Mouse (Mus musculus): Measurements from ENCODE around the gene Nrde2. TPM values are rescaled to one million over a fixed set of nuclear protein-coding genes. Genes with fewer than 3 reads are reported as not detected.

The Nrde2 gene
- polyA plus RNA-seq, 1 experiment = 8.1 TPM

DNA sequence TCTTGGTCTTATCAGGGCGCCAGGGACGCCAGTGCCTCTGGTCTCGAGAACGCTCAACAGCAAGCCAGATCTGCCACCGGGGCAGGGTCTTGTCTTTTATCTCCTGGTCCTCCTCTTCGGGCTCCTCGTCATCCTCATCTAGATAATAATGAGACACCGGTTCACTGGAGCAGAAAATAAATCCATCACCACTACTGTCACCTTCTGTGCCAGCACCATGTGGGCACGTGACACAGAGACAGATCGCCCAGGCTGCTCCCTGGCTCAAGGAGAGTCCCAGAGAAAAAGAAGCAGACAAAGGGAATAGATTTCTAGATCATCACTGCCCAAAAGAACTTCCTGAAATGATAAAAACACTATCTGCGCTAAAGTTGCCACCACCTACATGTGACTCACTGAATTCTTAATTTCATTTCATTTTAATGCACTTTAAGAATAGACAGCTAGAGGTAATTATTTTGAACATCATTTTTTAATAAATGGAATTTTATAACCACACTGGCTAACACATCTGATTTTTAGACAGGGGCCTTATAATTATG, 25.0 kb downstream of the Nrde2 start:
- no peaks in the 10 kb centered on the region for H3K27me3 ChIP-seq (ENCODE audit: control insufficient read depth, insufficient read depth, low read length)
- H3K27ac ChIP-seq (ENCODE audit: control insufficient read depth, insufficient read depth, low read depth, low read length) = no peak overlapping the region
- no peak overlapping the region for H3K4me3 ChIP-seq (ENCODE audit: control insufficient read depth, low read depth, low read length)
- TF ChIP-seq CTCF (IDR thresholded peaks at IDR 0.05; ENCODE audit: control insufficient read depth, insufficient read depth, insufficient replicate concordance, low read depth, low read length) = no peak
- no peaks in the 10 kb centered on the region for H3K4me1 ChIP-seq (ENCODE audit: control insufficient read depth, insufficient read depth, low read length)
- peaks cover 6% of the 10 kb centered on the region for H3K36me3 ChIP-seq (ENCODE audit: control insufficient read depth, insufficient read depth, low read length)

DNA sequence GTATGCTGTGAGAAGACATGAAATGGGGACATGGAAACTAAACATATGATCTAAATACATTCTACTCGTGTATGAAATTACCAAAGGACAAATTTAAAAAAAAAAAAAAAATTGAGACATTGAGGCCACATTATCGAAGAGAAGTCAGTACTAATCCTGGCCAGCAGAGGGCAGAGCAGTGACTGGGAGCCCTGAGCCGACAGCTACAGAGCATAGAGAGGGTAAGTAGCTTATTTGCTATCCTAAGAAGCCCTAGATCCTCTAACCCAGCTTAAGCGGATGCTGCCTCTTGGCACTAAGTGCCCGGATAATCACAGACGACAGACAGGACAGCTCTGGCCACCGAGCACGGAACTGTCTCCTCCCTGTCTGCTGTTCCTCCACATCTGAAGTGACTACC, 27.8 kb downstream of the Nrde2 start:
- Histone ChIP-seq H3K4me1 (ENCODE audit: control insufficient read depth, insufficient read depth, low read length) (no peaks in the 10 kb centered on the region; the same call in 1 of the 2 replicates), H3K36me3 (ENCODE audit: control insufficient read depth, insufficient read depth, low read length) (peaks cover 6% of the 10 kb centered on the region), H3K4me3 (ENCODE audit: control insufficient read depth, low read depth, low read length) (no peak overlapping the region), H3K27me3 (ENCODE audit: control insufficient read depth, insufficient read depth, low read length) (no peaks in the 10 kb centered on the region), H3K27ac (ENCODE audit: control insufficient read depth, insufficient read depth, low read depth, low read length) (no peak overlapping the region)
- TF ChIP-seq POLR2A (IDR thresholded peaks at IDR 0.05; ENCODE audit: control insufficient read depth, low read depth, low read length) = no peak
- peak; percentile 59; the same call in 1 of the 2 replicates for TF ChIP-seq CTCF (IDR thresholded peaks at IDR 0.05; ENCODE audit: control insufficient read depth, insufficient read depth, insufficient replicate concordance, low read depth, low read length)

DNA sequence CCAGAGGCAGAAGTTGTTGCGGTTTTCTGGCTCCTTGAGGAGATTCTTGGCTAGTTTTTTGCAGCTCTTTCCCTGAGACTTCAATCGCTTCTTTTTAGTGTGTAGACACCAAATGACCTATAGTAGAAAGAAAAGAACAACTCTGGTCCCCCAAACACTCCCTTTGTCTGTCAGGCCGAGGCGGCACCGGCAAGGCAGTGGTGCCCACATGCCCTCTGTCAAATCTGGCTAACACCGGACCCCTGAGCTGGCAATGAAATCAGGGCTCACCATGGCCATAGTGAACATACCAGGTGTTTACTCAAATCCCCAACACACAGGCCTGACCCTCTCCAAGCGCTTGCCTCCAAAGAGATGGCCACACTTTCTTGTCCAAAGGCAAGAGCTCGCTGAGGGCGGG, 28.3 kb downstream of the Nrde2 start:
- Histone ChIP-seq H3K27me3 (ENCODE audit: control insufficient read depth, insufficient read depth, low read length) (no peaks in the 10 kb centered on the region), H3K4me3 (ENCODE audit: control insufficient read depth, low read depth, low read length) (no peak overlapping the region), H3K27ac (ENCODE audit: control insufficient read depth, insufficient read depth, low read depth, low read length) (no peak overlapping the region), H3K4me1 (ENCODE audit: control insufficient read depth, insufficient read depth, low read length) (no peaks in the 10 kb centered on the region; the same call in 1 of the 2 replicates), H3K36me3 (ENCODE audit: control insufficient read depth, insufficient read depth, low read length) (peaks cover 6% of the 10 kb centered on the region)
- TF ChIP-seq POLR2A (IDR thresholded peaks at IDR 0.05; ENCODE audit: control insufficient read depth, low read depth, low read length) (no peak), CTCF (IDR thresholded peaks at IDR 0.05; ENCODE audit: control insufficient read depth, insufficient read depth, insufficient replicate concordance, low read depth, low read length) (no peak)

DNA sequence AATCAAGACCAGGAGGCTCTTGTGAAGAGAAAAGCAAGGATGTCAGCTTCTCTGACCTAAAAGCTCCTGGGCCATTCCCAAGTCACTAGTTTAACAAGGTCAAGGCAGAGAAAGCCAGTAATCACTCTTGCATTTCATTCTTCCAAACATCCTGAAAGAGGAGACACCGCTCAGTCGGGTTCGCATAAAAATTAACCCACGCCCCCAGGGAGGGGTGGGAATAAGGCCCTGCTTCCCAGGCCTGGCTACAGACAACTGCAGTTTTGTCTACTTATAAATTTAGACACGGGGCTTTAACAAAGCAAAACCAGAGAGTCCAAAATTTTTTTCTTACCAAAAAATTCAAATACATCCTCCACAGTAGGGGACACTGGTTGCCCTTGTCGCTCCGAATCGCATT, 30.5 kb downstream of the Nrde2 start:
- no peak for TF ChIP-seq POLR2A (IDR thresholded peaks at IDR 0.05; ENCODE audit: control insufficient read depth, low read depth, low read length)
- TF ChIP-seq CTCF (IDR thresholded peaks at IDR 0.05; ENCODE audit: control insufficient read depth, insufficient read depth, insufficient replicate concordance, low read depth, low read length) = no peak
- peaks cover 3% of the 10 kb centered on the region for H3K36me3 ChIP-seq (ENCODE audit: control insufficient read depth, insufficient read depth, low read length)
- no peaks in the 10 kb centered on the region; the same call in 1 of the 2 replicates for H3K4me1 ChIP-seq (ENCODE audit: control insufficient read depth, insufficient read depth, low read length)
- H3K27me3 ChIP-seq (ENCODE audit: control insufficient read depth, insufficient read depth, low read length) = no peaks in the 10 kb centered on the region
- H3K27ac ChIP-seq (ENCODE audit: control insufficient read depth, insufficient read depth, low read depth, low read length) = no peak overlapping the region
- H3K4me3 ChIP-seq (ENCODE audit: control insufficient read depth, low read depth, low read length) = no peak overlapping the region

DNA sequence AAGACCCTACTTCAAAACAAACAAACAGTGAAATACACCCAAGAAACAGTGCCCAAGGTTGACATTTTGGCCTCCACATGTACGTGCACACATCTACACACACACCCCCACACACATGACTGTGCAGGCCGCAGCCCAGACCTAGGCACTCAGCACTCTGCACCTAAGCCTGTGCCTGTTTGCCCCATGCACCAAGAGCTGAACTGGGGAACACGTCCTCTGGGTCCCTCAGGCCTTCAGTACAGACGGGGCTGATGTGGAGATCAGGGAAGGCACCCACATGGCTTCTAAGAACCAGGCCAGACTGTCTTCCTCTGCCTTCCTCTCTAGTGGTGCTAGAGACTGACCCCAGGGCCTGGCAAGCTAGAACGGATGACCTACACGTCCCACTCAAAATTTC, 30.9 kb downstream of the Nrde2 start:
- Histone ChIP-seq H3K4me3 (ENCODE audit: control insufficient read depth, low read depth, low read length) (no peak overlapping the region), H3K27ac (ENCODE audit: control insufficient read depth, insufficient read depth, low read depth, low read length) (no peak overlapping the region), H3K4me1 (ENCODE audit: control insufficient read depth, insufficient read depth, low read length) (no peaks in the 10 kb centered on the region; the same call in 1 of the 2 replicates), H3K27me3 (ENCODE audit: control insufficient read depth, insufficient read depth, low read length) (no peaks in the 10 kb centered on the region), H3K36me3 (ENCODE audit: control insufficient read depth, insufficient read depth, low read length) (peaks cover 2% of the 10 kb centered on the region; the same call in 1 of the 2 replicates)
- no peak for TF ChIP-seq CTCF (IDR thresholded peaks at IDR 0.05; ENCODE audit: control insufficient read depth, insufficient read depth, insufficient replicate concordance, low read depth, low read length)
- no peak for TF ChIP-seq POLR2A (IDR thresholded peaks at IDR 0.05; ENCODE audit: control insufficient read depth, low read depth, low read length)

DNA sequence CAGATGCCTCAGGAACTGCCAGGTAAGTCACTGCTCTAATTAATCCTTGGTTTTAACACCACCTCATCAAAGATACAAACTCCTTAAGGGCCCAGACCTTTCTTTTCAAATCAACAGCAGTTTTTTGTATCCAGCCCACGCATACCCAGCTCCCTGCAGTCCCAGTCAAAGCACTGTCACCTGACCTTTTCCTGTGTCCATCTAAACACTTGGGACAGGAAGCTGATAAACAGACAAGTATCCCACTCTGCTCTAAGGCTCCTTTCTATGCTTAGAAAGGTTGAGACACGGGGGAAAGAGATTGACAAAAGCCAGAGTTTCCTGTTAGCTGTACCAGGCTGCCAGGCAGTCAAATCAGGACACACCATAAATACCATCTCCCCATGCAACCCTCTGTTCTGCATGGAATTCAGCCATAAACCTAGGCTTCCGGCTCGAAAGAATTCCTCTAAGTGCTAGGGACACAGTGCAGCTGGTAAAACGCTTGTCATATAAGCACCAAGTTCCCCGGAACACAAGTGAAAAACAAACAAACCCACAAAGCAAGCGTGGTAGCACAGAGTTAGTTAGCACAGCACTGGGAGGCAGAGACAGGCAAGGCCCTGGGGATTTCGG, 31.5 kb downstream of the Nrde2 start:
- Histone ChIP-seq H3K4me1 (ENCODE audit: control insufficient read depth, insufficient read depth, low read length) (no peaks in the 10 kb centered on the region; the same call in 1 of the 2 replicates), H3K27ac (ENCODE audit: control insufficient read depth, insufficient read depth, low read depth, low read length) (no peak overlapping the region), H3K27me3 (ENCODE audit: control insufficient read depth, insufficient read depth, low read length) (no peaks in the 10 kb centered on the region), H3K36me3 (ENCODE audit: control insufficient read depth, insufficient read depth, low read length) (peaks cover 2% of the 10 kb centered on the region), H3K4me3 (ENCODE audit: control insufficient read depth, low read depth, low read length) (no peak overlapping the region)
- TF ChIP-seq POLR2A (IDR thresholded peaks at IDR 0.05; ENCODE audit: control insufficient read depth, low read depth, low read length) = no peak
- no peak for TF ChIP-seq CTCF (IDR thresholded peaks at IDR 0.05; ENCODE audit: control insufficient read depth, insufficient read depth, insufficient replicate concordance, low read depth, low read length)

DNA sequence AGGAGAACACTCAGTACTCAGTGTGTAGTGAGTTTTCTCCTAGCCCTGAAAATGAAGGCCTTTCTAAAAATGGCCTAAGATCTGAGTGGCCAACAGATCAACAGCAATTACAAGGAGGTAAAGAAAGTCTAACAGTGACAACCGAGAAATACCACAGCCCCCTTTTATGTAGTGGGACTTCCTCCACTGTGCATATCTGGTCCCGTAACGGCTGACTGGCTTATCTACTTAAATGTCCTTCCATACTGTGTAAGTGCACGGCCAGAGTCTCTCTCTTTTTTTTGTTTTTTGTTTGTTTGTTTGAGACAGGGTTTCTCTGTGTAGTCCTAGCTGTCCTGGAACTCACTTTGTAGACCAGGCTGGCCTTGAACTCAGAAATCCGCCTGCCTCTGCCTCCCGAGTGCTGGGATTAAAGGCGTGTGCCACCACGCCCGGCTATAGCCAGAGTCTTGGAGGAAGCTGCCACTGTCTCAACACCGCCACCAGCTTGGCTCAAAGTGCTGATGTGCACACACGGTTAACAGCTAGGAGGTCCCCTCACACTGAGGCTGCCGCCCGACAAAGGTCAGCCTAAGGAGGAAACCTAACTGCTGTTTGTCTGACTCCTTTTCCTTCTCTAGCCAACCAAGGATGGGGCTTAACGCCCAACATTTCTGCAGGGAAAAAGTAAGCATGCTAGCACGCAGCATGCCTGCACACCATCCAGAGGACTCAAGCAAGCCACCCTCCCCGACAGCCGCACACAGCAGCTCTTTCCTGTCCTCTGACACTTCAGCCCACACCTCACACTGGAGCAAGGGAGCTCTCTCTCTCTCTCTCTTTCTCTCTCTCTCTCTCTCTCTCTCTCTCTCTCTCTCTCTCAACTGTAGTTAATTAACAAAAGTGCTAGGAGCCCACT, 32.2 kb downstream of the Nrde2 start:
- no peak overlapping the region for H3K27ac ChIP-seq (ENCODE audit: control insufficient read depth, insufficient read depth, low read depth, low read length)
- no peaks in the 10 kb centered on the region; the same call in 1 of the 2 replicates for H3K4me1 ChIP-seq (ENCODE audit: control insufficient read depth, insufficient read depth, low read length)
- TF ChIP-seq POLR2A (IDR thresholded peaks at IDR 0.05; ENCODE audit: control insufficient read depth, low read depth, low read length) (no peak), CTCF (IDR thresholded peaks at IDR 0.05; ENCODE audit: control insufficient read depth, insufficient read depth, insufficient replicate concordance, low read depth, low read length) (no peak)
- no peaks in the 10 kb centered on the region for H3K27me3 ChIP-seq (ENCODE audit: control insufficient read depth, insufficient read depth, low read length)
- peaks cover 2% of the 10 kb centered on the region for H3K36me3 ChIP-seq (ENCODE audit: control insufficient read depth, insufficient read depth, low read length)
- no peak overlapping the region for H3K4me3 ChIP-seq (ENCODE audit: control insufficient read depth, low read depth, low read length)

Measured in testis, adult 2 months (tissue).